Mouse (Mus musculus): ENCODE measurements around the gene Myrf. TPM values are rescaled to one million over a fixed set of nuclear protein-coding genes. Genes with fewer than 3 reads are reported as not detected.

Gene Myrf
- total RNA-seq, 4 experiments from 2014 or later: 28.7 to 33.3 (median 29.0) TPM

DNA sequence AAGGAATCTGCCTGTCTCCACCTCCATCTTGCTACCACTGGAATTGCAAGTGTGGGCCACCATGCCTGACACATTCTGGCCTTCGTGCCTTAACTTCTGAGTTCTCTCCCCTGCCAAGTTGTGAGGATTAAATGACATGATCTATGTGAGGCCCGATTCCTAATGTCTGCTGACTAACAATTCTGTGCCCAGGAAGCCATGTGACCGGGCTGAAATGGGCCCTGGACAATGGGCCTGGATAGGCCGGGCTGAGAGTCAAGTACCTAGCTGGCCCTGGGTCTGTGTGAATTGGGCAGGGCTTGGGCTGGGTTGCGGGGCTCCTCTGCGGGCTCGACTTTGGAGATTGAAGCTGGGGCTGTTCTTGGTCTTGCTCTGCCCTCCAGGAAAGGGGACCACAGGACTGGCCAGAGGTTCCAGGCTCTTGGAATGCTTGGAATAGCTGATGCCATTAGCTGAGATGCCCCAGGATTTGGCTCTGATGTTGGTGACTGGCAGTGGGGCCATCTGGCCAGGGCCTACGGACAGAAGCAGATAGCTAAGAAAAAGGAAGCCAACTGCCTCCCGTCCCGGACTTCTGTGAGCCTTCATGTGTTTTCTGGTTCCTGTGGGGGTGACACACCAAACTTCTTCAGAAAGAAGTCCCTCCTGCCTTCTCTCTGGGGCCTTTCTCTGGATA, 26.6 kb downstream of the Myrf start:
- DNase-seq (ENCODE audit: low spot score in 2 of 2): no peak

DNA sequence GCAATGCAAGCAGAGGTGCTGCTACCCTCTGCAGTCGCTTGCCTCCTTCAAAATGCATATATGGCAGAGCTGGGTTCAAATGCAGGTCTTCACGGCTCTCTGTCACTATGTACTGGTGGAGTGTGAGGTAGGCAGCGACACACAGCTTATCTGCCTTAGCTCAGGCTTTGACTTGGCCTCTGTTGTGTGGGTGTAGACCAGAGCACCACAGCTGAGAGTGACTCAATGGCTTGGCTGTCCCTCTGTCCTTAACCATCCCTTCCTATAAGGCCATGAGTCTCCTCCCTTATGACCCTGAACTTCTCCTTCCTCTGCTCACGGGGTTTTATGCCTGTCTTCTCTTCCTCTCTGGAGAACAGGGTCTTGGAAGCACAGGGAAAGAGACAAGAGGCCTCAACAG, 29.7 kb downstream of the Myrf start:
- no peak for DNase-seq (ENCODE audit: low spot score in 2 of 2)

DNA sequence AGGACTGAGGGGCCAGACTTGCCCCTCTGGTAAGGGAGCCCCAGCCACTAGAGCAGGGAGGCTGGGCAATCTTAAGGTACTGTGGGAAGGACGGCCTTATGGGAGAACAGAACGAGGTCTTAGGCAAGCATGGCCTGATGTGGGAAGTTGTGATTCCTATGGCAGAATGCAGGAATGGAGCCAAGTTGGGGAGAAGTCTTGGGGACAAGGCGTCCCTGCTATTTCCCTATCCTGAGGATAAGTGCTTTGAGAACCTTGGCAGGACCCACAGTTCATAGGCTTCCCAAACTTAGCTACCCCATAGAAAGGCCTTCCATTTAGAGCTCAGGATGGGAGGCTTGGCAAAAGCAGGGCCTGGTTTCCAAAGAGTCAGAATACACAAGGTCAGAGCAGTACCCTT, 31.7 kb downstream of the Myrf start:
- no peak for DNase-seq (ENCODE audit: low spot score in 2 of 2)

DNA sequence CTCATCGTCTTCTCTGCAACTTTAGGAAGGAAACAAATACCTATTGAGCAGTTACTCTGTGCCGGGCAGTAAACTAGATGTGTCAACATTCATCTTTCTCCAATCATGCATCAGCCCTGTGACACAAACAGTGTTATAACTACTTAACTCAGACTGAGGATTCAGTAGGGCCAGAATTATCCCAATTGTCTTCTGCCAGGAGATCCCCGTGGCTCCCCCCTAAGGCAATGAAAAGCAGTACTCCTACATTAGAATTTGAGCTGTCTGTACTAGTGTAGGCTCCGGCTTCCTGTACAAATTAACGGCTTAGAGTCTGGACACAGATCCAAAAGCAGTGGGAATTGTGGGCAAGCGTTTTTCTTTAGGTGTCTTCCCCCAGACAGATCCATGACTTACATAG, 35.5 kb downstream of the Myrf start:
- no peak for DNase-seq (ENCODE audit: low spot score in 2 of 2)

DNA sequence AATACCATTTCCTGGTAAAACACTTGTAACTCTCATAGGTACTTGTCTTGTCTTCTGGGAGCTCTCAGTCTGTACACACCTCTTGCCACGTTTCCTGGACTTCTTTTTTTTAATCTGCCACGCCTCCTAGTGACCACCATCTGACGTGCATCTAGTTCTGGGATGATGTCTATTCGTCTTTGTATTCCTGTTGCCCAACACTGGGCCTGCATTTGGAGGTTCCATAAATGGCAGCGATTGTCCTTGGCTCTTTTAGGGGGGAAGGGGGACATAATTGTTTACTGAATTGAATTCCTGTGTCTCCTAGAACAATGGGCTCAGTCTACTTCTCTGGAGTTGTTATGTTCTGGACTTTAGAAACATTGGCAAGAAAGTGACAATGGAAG, 35.9 kb downstream of the Myrf start:
- peak; percentile 27 to 55 for DNase-seq (ENCODE audit: low spot score in 2 of 2)

DNA sequence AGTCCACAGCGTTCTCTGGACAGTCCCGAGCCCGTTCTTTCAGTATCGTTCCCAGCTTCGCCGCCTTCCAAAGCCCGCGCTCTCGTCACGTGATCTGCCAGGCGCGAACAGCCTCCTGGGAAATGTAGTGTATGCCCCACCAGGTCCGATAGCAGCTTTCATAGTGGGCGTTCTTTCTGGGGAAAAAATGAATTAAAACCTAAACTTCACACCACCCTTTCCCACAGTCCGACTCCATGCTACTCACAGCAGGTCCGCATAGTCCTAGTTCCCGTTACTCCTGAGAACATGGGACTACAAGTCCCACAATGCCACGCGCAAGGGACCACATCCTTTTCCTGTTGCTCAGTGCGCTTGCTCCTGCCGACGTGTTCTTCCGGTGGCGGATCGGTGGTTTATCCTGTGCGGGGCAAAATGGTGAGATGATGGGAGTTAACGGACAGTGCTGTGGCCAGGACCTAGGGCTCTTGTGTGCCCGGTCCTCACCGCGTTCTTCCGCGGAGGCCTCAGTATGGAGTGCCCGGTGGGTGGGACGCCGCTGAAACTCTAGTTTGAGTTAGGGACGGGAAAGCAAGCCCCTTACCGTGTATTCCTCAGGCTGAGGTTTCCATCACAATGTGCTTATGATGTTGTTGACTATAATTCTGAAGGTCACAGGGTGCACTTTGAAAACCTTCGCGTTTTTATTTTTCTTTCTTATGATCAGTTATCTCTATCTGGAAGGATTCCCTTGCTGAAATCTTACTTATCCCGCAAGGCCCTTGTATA, 36.5 kb downstream of the Myrf start, which contains the start of the genes Tmem258 and Fen1:
Gene Tmem258, plus strand, starts transcription at position 167 of the 768 bp plus-strand sequence.
Gene Fen1, minus strand, starts transcription at position 322 of the 768 bp plus-strand sequence.
- DNase-seq (ENCODE audit: low spot score in 2 of 2): peak; percentile 89 to 91

DNA sequence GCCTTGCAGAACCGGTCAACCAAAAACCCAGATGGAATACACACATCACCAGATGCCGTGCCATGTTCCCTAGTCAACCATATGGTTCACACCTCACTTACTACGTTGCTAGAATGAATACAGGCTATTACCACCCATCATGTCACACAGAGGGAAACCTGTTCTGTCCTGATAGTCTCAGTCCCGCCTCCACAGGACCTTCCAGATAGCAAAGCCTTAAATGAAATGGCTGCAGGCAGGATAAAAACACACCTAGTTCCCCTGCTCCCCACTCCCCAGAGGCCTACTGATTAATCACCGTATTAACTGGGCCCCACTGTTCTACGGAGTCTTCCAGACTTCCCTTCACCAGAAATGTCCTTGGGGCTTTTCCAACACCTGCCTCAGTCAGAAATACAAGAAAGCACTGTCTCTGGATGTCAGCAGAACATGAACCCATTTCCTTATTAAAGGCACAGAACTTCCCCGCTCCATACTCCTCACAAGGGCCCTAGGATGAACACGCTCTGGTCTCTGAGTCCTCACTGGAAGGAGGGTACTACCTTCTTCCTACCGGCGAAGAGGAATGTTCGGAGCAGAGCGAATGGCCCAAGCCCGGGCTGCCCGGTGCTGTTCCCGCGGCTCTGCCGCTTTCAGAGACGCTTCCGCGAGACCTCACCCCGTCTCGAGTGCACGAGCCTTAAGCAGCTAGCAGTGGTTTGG, 37.3 kb downstream of the Myrf start:
- no peak for DNase-seq (ENCODE audit: low spot score in 2 of 2)

DNA sequence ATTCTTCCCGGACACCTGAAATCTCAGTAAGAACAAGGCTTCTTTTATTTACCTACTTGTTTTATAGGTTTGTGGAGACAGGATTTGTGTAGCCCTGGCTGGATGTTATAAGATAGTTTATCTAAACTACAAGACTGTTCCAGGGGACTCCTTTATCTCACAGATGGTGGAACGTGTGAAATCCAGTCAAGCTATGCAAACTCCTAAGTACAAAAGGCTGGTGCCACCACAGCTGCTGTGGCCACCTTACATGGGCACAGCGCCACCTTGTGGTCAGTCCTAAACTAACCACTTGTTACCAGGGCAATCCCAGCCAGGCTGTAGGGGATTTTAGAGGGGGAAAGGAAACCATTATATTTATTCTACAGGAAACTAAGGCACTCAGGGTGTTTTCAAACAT, 41.8 kb downstream of the Myrf start:
- DNase-seq (ENCODE audit: low spot score in 2 of 2): peak in 1 of 2 experiments; percentile 44

DNA sequence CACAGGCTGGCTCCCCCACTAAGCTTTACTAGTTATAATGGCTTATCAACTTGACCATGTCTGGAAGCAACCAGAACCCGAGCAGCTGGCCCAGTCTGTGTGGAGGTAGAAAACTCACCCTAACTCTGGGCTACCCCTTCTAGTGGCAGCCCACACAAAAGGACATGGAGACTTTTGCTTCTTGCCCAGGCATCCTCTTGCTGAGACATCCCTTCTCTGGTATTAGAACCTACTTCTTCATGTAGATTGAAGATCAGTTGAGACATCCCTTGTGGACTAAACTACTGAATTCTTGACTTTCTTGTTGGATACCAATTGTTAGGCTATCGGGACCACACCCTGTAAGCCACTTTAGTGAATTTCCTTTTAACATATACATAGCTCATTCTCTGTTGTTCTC, 42.3 kb downstream of the Myrf start:
- DNase-seq (ENCODE audit: low spot score in 2 of 2): no peak

DNA sequence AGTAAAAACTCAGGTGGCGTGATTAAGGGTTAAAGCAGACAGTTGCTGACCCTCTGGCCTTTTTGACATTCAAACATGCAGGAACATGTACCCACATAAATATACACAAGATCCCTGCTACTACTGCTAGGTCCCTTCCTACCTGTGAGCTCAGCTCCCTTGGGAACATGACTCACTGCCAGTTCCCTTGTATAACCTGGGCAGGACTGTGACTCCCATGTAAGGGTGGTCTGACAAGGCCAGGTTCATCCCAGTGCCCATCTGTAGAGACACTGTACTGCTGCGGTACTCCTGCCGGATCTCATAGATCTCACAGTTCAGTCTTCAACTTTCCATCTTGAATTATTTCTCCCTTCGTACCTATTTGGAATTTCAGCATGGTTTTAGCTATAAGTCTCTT, 43.4 kb downstream of the Myrf start:
- DNase-seq (ENCODE audit: low spot score in 2 of 2): no peak

DNA sequence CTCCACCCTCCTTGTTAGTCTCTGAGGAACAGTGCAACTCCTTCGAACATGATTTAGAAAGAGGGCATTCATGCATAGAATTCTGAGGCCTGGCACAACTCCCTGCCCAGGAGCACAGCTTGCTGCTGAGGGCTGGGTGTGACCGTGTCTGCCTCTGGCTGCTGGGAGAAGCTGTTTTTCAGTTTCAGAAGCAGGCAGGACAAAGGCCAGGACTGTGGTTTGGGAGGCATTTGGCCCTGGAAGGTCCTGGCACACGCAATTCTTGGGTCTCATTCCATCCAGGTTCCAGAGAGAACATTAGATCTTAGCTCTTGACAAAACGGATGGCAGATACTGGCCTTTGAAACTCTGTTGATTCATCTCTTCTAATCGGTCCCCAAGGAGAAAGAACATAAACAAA, 45.3 kb downstream of the Myrf start:
- no peak for DNase-seq (ENCODE audit: low spot score in 2 of 2)

DNA sequence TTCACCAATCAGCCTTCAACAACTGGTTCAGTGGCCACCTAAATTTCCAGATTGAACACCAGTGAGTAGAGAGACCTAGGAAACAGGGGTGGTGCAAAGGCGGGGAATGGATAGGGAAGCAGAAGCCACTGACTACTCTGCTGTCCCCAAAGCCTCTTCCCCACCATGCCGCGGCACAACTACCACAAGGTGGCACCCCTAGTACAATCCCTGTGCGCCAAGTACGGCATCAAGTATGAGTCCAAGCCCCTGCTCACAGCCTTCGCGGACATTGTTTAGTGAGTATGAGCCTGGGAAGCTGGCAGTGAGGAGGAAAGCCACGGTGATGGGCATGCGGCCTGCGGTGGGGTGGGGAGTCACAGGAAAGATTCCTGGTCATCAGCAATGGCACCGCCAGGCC, 46.2 kb downstream of the Myrf start:
- DNase-seq (ENCODE audit: low spot score in 2 of 2): no peak

DNA sequence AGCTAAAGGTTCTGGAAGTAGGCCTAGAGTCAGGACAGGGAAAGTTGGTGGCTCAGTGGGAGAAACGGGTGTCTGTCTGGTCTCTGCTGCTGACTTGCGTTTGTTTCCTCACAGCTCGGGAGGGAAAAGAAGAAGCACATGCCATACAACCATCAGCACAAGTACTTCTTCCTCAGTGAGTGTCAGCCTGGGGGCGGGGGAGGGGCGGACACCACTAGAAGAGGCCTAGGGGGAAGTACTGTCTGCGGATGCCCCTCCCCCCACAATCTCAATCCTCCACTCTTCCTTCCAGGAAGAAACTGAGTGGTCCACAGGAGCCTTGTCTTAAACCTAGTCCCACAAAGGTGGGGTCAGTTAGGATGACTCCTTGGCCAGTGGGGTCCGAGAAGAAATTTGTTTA, 49.2 kb downstream of the Myrf start:
- no peak for DNase-seq (ENCODE audit: low spot score in 2 of 2)

DNA sequence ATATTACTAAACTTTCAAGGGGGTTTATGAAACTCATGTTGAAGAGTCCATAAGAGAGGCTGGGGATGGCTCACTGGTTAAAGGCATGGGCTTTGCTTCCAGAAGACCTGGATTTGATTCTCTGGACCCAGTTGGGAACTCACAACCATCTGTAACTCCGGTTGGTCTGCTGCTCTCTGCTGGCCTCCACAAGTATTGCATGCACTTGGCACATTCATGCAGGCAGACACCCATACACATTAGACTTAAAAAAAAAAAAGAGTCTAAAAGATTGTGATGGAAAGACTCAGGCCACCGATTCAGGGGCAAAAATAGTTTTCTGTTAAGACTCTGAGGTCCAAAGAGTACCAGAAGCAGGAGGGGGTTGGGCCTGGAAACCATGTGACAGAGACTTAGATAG, 49.8 kb downstream of the Myrf start:
- DNase-seq (ENCODE audit: low spot score in 2 of 2): peak in 1 of 2 experiments; percentile 44

DNA sequence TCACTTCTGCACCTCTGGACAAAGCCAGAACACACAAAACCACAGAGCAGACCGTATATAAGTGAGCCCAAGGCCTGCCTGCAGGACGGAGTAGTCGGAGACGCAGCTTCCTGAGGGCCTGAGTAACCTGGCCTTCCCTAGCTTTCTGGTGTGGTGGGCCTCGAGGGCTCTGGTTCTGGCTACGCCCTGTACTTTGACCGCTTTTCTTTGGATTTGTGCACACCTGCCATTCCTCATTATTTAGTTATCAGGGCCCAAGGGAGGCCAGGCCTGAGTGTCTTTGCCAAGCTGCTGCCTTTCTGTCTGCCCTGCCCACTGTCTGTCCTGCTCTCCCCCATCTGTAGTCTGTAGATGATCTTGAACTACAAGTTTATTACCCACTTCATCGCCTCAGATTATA, 50.6 kb downstream of the Myrf start:
- DNase-seq (ENCODE audit: low spot score in 2 of 2): no peak

DNA sequence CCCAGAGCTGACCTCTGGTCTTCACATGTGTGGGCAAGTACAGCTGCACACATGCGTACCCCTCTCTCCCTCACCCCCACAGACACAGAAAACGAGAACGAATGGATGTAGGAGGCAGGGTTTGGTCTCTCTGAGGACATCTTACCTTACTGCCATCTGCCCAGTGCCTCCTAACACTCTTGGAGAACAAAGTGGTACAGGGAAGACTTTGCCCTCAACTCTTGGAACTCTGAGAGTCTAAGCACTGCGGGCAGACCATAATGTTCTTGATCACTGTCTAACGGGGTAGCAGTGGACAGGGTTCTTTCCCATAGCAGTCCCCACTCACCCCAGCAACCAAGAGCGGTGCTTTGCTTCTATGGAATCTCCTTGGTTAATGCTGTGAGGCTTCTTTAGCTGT, 51.5 kb downstream of the Myrf start:
- DNase-seq (ENCODE audit: low spot score in 2 of 2): no peak

DNA sequence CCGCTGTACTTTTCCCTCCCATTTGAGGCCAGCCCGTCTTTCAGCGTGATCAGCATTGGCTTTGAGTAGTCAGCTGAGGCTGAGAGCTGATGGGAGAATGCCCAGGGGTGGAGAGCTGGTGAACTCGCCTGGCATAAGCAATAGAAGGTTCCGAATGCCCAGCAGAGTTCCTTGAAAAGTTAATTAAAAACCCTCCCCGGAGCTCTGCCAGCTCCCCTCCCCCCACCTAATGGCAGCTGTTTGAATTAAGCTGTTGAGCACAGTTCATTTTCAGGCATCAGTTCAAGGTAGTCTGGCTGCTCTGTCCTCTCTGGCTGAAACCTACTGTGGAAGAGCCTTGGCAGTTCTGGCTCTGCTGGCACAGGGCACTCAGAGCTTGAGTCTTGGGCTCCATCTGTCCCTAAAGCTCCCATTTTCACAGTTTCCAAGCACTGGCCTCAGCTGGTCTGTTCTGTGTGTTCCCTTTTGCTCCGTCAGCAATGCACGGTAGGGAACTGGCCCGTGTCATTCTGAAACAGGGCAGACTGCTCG, 52.2 kb downstream of the Myrf start:
- DNase-seq (ENCODE audit: low spot score in 2 of 2): peak; percentile 47 to 83

DNA sequence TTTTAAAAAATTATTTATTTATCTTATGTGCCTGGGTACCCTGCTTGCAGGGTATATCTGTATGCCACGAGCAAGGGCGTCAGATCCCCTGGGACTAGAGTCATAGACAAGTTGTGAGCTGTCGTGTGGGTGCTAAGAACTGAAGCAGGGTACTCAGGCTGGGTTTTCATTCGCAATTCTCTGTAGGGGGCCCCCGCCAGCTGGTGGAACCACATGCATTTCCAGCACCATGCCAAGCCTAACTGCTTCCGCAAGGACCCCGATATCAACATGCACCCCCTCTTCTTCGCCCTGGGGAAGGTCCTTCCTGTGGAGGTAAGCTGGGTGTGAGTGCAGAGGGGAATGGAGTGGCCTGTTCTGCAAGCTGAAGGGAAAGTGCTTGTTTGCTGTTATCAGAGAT, 54.0 kb downstream of the Myrf start:
- peak in 1 of 2 experiments; percentile 3 for DNase-seq (ENCODE audit: low spot score in 2 of 2)

DNA sequence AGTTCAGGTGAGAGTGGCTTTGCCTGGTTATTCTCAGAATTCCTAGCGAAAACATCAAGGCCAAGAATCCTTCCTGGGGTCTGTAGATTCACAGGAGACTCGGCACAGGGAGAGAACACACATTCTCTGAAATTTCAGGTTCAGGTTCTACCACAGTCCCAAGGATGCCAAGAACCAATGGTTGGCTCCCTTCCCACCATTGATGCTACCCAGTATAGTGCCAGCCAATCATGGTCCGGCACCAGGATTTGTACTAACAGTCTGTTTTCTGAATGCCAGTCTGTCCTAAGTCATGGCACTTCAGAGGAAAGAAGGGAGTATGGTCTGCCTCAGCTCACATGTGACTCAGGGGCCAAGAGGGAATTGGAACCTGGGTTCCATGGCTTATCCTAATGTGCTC, 54.7 kb downstream of the Myrf start:
- DNase-seq (ENCODE audit: low spot score in 2 of 2): peak in 1 of 2 experiments; percentile 11

DNA sequence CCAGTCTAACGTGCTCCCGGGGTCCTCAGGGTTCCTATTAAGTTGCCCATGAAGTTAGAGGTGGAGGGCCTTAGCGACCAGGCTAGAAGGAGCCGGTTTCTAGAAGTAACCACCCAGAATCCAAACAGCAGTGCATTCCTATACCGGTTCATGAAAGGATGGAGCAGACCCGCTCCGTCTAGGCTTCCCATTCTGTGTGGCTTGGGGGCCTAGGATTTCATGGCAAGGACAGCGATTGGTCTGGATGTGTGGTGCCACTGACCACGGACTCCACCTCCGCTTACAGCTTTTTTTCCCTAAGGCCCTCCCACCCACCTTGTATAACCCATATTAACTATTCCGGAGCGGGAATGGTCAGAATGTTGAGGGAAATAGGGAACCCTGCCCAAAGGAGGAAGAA, 56.5 kb downstream of the Myrf start:
- DNase-seq (ENCODE audit: low spot score in 2 of 2): no peak

DNA sequence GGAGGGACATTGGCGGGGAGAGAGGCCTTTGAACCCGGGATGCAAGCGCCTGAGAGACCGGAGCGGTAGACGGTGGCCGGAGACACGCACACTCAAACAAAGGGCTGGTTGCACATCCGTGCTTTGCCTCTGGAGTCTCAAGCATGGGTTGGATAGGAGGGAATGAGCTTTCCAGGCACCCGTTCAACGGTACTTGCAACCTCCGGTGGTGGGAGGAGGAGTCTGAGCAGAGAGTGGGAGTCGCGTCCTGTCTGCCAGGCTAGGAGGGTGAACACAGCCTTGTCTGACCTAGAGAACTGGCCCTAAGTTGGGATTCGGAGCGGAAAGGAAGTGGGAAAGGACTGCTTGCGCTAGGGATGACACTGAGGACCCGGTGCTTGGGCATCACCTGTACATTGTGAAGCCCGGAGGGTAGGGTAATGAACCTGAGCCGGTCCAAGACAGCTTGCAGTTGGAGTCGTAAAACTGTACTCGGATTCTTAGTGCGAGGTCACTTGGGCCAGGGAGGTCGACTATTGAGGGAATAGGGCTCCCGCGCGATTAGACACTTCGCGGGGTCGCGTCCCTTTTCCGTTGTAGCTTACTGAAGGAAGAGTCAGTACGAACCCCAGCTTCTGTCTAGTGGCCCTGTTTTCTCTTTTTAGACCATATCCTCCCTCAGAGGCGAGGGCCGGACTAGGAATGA, 57.1 kb downstream of the Myrf start:
- peak; percentile 79 to 81 for DNase-seq (ENCODE audit: low spot score in 2 of 2)

All from left cerebral cortex, adult 8-10 months (tissue).